In genomic region chr17:73034420-73034819, GRCm38 (mm10) we compare ENCODE assay signal across 10 mouse cellular contexts.
DNase-seq lines count a peak whose midpoint lies in the region; ATAC-seq and TF ChIP-seq lines count a peak whose summit lies in the region.
"Had no signal": no experiment of that assay in that cellular context is flagged by ENCODE, and none has a peak within 500 bp of the region (broad histone marks: within the 10 kb centered on the region; RNA-seq: fewer than 3 reads in every experiment).

No protein-coding gene starts in this region.

- H3K9me3 ChIP-seq in hindbrain, postnatal 0 days (ENCODE audit: low read length), result no peaks in the 10 kb centered on the region
- H3K9me3 ChIP-seq: megakaryocyte, embryonic 14.5 days; stomach, embryonic 15.5 days had no signal

- TF ChIP-seq CTCF in hindbrain, postnatal 0 days (IDR thresholded peaks at IDR 0.05; ENCODE audit: low read depth), result no peak

- no peak overlapping the region for H3K27ac ChIP-seq in hindbrain, postnatal 0 days
- H3K27ac ChIP-seq: stomach, embryonic 15.5 days had no signal

- H3K4me3 ChIP-seq in hindbrain, postnatal 0 days (ENCODE audit: low read length), result no peak overlapping the region
- H3K4me3 ChIP-seq: megakaryocyte, embryonic 14.5 days; stomach, embryonic 15.5 days had no signal

- H3K36me3 ChIP-seq in hindbrain, postnatal 0 days (ENCODE audit: insufficient read depth, low read length), result no peaks in the 10 kb centered on the region
- H3K36me3 ChIP-seq: stomach, embryonic 15.5 days had no signal

- no peaks in the 10 kb centered on the region for H3K4me1 ChIP-seq in hindbrain, postnatal 0 days (ENCODE audit: insufficient read depth, low read length)

- DNase-seq in gastrocnemius, adult 18-20 months (ENCODE audit: low spot score), result peak; percentile 9
- no peak for DNase-seq in gastrocnemius, postnatal 10 days
- DNase-seq in B cell, adult 2 months, result peak; percentile 81 to 86
- DNase-seq in lung, postnatal 10 days, result peak; percentile 45
- no peak for DNase-seq in embryo, embryonic 11 days
- no peak for DNase-seq in hindbrain, postnatal 0 days (ENCODE audit: low spot score)
- DNase-seq in embryo, embryonic 10.5 days (ENCODE audit: low spot score), result no peak

- peak; percentile 83 for ATAC-seq in inflammation-experienced regulatory T-cells, adult 6 months
- no peak for ATAC-seq in hindbrain, postnatal 0 days

- no peak overlapping the region for H3K4me2 ChIP-seq in hindbrain, postnatal 0 days (ENCODE audit: low read depth, low read length)
- H3K4me2 ChIP-seq: stomach, embryonic 15.5 days had no signal

- 84% methylated on average over 3 of the region's 3 CpGs for WGBS in hindbrain, postnatal 0 days

- no peaks in the 10 kb centered on the region for H3K27me3 ChIP-seq in hindbrain, postnatal 0 days (ENCODE audit: insufficient read depth, low read length)
- H3K27me3 ChIP-seq: megakaryocyte, embryonic 14.5 days; stomach, embryonic 15.5 days had no signal

- no peak overlapping the region for H3K9ac ChIP-seq in hindbrain, postnatal 0 days (replicated peaks; ENCODE audit: low read length)
- H3K9ac ChIP-seq: stomach, embryonic 15.5 days had no signal

Comparison
In these comparisons a context has a peak if more than half of its experiments do, and no peak if none do; other contexts are left out.
1. DNase-seq: peak in gastrocnemius, adult 18-20 months (single experiment), B cell, adult 2 months (2 of 2) and lung, postnatal 10 days (single experiment); none in gastrocnemius, postnatal 10 days (single experiment), embryo, embryonic 11 days (single experiment), hindbrain, postnatal 0 days (single experiment) and embryo, embryonic 10.5 days (single experiment).